Mouse (Mus musculus) hindbrain, embryonic 11.5 days (tissue): Measurements from ENCODE around the gene Greb1. TPM values are rescaled to one million over a fixed set of nuclear protein-coding genes. Genes with fewer than 3 reads are reported as not detected.

Experiments used
- ATAC-seq: fragments of 200-750 bp; cut with Nextera tagmentation; 2 replicates; pipeline ENCODE4 v1.8.0; 2017; ENCODE audit warnings: mild to moderate bottlenecking, moderate TSS enrichment, moderate library complexity; ENCODE audit not compliant: low FRiP score
- DNase-seq: peaks from one replicate; pipeline ENCODE4 v3.0.0-alpha.2; 2015; ENCODE audit warnings: low spot score
- H3K27ac ChIP-seq: fragments of 300-500 bp; sonication (generic); 2 replicates; pipeline ENCODE4 v1.5.1; 2014; ENCODE audit warnings: mild to moderate bottlenecking, low read depth, low read length
- H3K27me3 ChIP-seq: fragments of 300-500 bp; sonication (generic); 2 replicates; pipeline ENCODE4 v1.6.1; 2014; ENCODE audit warnings: mild to moderate bottlenecking, low read length, moderate library complexity, mixed read lengths; ENCODE audit not compliant: control insufficient read depth, insufficient read depth
- H3K36me3 ChIP-seq: fragments of 300-500 bp; sonication (generic); 2 replicates; pipeline ENCODE4 v1.6.1; 2014; ENCODE audit warnings: mild to moderate bottlenecking, low read length, moderate library complexity, mixed read lengths; ENCODE audit not compliant: control insufficient read depth, insufficient read depth
- H3K4me1 ChIP-seq: fragments of 300-500 bp; sonication (generic); replicated peaks from 2 replicates; pipeline ENCODE4 v1.6.1; 2014; ENCODE audit warnings: low read length, mixed read lengths; ENCODE audit not compliant: control insufficient read depth, insufficient read depth
- H3K4me2 ChIP-seq: fragments of 300-500 bp; sonication (generic); replicated peaks from 2 replicates; pipeline ENCODE4 v1.6.1; 2014; ENCODE audit warnings: mild to moderate bottlenecking, low read depth, low read length
- H3K4me3 ChIP-seq: fragments of 300-500 bp; sonication (generic); 2 replicates; pipeline ENCODE4 v1.5.1; 2014; ENCODE audit warnings: low read depth, low read length
- H3K9ac ChIP-seq: fragments of 300-500 bp; sonication (generic); 2 replicates; pipeline ENCODE4 v1.6.1; 2014; ENCODE audit warnings: low read depth, low read length
- H3K9me3 ChIP-seq: fragments of 300-500 bp; sonication (generic); 2 replicates; pipeline ENCODE4 v1.6.1; 2016; ENCODE audit warnings: low read length; ENCODE audit not compliant: control insufficient read depth
- WGBS: fragments of 180-500 bp; shearing (Covaris S2); extraction: QIAGEN DNeasy Blood & Tissue Kit; methylation state at CpG from one replicate; pipeline ENCODE4 v1.1.7; 2014; 5-methylcytosine and 5-hydroxymethylcytosine counted together
- polyA plus RNA-seq: library from polyadenylated mRNA; unstranded; fragments of >200 nt; fragmentation: Nextera tagmentation; extraction: Ambion mirVana; gene quantifications from 2 replicates; pipeline ENCODE4 v1.2.1, GENCODE M21; 2014

Gene Greb1
- polyA plus RNA-seq, 1 experiment from 2014 or later = 11.2 TPM

GRCm38 (mm10) chr12:16763649-16764422, 36.9 kb downstream of the Greb1 start:
- Histone ChIP-seq H3K9me3 (no peaks in the 10 kb centered on the region), H3K36me3 (no peaks in the 10 kb centered on the region), H3K9ac (no peak overlapping the region), H3K27me3 (no peaks in the 10 kb centered on the region), H3K4me1 (0 out of 2 replicates have a peak, but pooled peaks cover 5% of the 10 kb centered on the region), H3K4me2 (no peak overlapping the region), H3K4me3 (no peak overlapping the region), H3K27ac (no peak overlapping the region)
- ATAC-seq = no peak
- 83% methylated on average over 4 of the region's 4 CpGs for WGBS
- no peak for DNase-seq

- H3K4me1 ChIP-seq = 0 out of 2 replicates have a peak, but pooled peaks cover 5% of the 10 kb centered on the region
- no peak overlapping the region for H3K4me2 ChIP-seq
- DNase-seq (no peak), ATAC-seq (no peak)
- no peaks in the 10 kb centered on the region for H3K9me3 ChIP-seq
- H3K4me3 ChIP-seq = no peak overlapping the region
- no peaks in the 10 kb centered on the region for H3K36me3 ChIP-seq
- no peak overlapping the region for H3K9ac ChIP-seq
- H3K27me3 ChIP-seq = no peaks in the 10 kb centered on the region
- H3K27ac ChIP-seq = no peak overlapping the region
- WGBS = 100% methylated on average over 3 of the region's 3 CpGs
Measured at GRCm38 (mm10) chr12:16761461-16761860, 39.2 kb downstream of the Greb1 start.

DNA sequence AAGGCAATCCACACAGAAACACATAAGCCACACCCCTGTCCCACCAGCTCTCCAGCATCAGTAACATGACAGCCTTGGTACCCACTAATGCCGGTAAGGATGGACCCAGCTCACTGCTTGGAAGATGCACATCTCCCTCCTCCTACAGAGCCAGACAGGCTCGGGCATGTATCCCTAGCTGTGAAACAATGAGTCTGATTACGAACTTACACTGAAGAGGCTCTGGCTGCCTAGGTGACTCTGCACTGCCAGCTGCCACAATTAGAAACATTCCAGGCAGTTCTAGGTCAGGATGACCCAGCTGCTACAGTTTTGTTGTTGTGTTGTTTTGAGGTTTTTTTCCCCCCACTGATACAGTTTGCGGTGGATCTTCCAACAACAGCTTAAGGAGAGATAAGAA, 40.4 kb downstream of the Greb1 start:
- Histone ChIP-seq H3K36me3 (no peaks in the 10 kb centered on the region), H3K4me1 (0 out of 2 replicates have a peak, but pooled peaks cover 5% of the 10 kb centered on the region), H3K27me3 (no peaks in the 10 kb centered on the region), H3K9me3 (no peaks in the 10 kb centered on the region), H3K27ac (no peak overlapping the region), H3K4me3 (no peak overlapping the region), H3K4me2 (no peak overlapping the region), H3K9ac (no peak overlapping the region)
- no peak for DNase-seq
- 81% methylated on average over 4 of the region's 4 CpGs for WGBS
- ATAC-seq = no peak

DNA sequence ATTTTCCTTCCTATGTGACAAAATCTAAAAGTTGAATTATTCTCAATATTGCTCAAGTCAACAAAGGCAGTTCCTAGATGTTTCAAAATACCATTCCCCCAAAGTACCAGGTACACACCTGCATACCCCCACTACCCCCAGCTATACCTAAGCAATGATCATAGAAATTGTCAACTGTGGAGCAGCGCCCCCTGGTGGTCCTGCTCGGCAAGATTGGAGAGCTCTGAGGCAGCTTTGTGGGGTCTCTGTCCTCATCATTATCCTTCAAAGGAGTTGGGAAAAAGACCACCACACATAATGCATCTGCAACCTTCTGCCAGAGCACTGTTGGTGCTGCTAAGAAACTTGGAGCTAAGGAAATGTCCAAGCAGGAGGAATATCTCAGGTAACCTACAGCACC, 46.4 kb downstream of the Greb1 start:
- ATAC-seq (no peak), DNase-seq (peak; percentile 80)
- Histone ChIP-seq H3K27me3 (no peaks in the 10 kb centered on the region), H3K4me3 (no peak overlapping the region), H3K9ac (no peak overlapping the region), H3K36me3 (no peaks in the 10 kb centered on the region), H3K27ac (no peak overlapping the region), H3K4me1 (no peaks in the 10 kb centered on the region; the same call in 1 of the 2 replicates), H3K9me3 (no peaks in the 10 kb centered on the region), H3K4me2 (no peak overlapping the region)
- WGBS = 5% methylated on average over 2 of the region's 2 CpGs

GRCm38 (mm10) chr12:16753555-16753954, 47.1 kb downstream of the Greb1 start:
- Histone ChIP-seq H3K27ac (no peak overlapping the region), H3K4me2 (no peak overlapping the region), H3K9ac (no peak overlapping the region), H3K27me3 (no peaks in the 10 kb centered on the region), H3K9me3 (no peaks in the 10 kb centered on the region), H3K4me1 (no peaks in the 10 kb centered on the region; the same call in 1 of the 2 replicates), H3K36me3 (no peaks in the 10 kb centered on the region), H3K4me3 (no peak overlapping the region)
- ATAC-seq (no peak), DNase-seq (no peak)
- 83% methylated on average over 9 of the region's 9 CpGs for WGBS

DNA sequence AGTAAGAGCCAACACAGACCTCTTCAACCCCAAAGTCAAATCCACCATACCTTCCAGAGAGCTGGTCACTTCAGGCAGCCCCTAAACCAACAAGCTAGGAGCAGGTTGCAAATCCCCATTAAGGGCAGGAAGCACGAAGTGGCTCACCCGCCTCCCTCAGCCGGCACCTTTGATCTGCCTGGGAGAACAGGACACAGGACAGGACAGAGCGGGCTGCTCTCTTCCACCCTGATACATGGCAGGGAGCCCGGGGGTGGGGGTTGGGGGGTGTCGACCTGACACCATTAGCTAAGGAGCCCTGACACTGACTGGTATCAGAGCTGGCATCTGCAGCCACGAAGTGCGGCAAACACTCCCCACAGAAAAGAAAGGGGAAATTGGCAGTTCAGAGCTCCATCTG, 47.6 kb downstream of the Greb1 start:
- Histone ChIP-seq H3K36me3 (no peaks in the 10 kb centered on the region), H3K27ac (no peak overlapping the region), H3K27me3 (no peaks in the 10 kb centered on the region), H3K4me1 (no peaks in the 10 kb centered on the region; the same call in 1 of the 2 replicates), H3K4me2 (no peak overlapping the region), H3K4me3 (no peak overlapping the region), H3K9ac (no peak overlapping the region), H3K9me3 (no peaks in the 10 kb centered on the region)
- DNase-seq (no peak), ATAC-seq (no peak)
- WGBS = 48% methylated on average over 8 of the region's 8 CpGs

- Histone ChIP-seq H3K27ac (no peak overlapping the region), H3K9ac (0 out of 2 replicates have a peak overlapping the region, but pooled peaks have one; percentile 11), H3K27me3 (no peaks in the 10 kb centered on the region), H3K36me3 (no peaks in the 10 kb centered on the region), H3K4me3 (no peak overlapping the region), H3K4me1 (no peaks in the 10 kb centered on the region; the same call in 1 of the 2 replicates), H3K4me2 (no peak overlapping the region), H3K9me3 (no peaks in the 10 kb centered on the region)
- 69% methylated on average over 12 of the region's 12 CpGs for whole genome bisulfite sequencing
- no peak for DNase-seq
- ATAC-seq = no peak
Measured at GRCm38 (mm10) chr12:16752236-16752840, 48.3 kb downstream of the Greb1 start.

- no peak for DNase-seq
- Histone ChIP-seq H3K27ac (no peak overlapping the region), H3K4me1 (no peaks in the 10 kb centered on the region; the same call in 1 of the 2 replicates), H3K36me3 (no peaks in the 10 kb centered on the region), H3K27me3 (no peaks in the 10 kb centered on the region), H3K9me3 (no peaks in the 10 kb centered on the region), H3K4me3 (no peak overlapping the region), H3K9ac (no peak overlapping the region), H3K4me2 (no peak overlapping the region)
- no peak for ATAC-seq
- 96% methylated on average over 6 of the region's 6 CpGs for WGBS
Measured at GRCm38 (mm10) chr12:16751609-16752008, 49.1 kb downstream of the Greb1 start.

DNA sequence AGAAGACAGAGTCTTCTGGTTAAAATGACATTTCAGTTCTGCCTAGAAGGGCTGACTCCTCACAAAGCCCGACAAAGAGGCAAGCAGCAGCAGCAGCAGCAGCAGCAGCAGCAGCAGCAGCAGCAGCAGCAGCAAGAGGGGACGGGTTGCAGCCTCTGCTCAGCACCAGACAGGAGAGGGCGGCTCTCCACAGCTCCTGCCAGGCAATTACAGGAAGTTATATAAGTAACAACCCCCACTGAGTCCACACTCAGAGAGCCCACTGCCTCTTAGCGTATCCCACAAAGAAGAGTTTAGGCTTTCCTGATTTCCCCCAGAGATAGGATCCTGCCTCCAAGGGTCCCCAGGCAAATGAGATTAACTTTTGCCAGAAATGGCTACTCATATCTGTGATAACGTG, 60.6 kb downstream of the Greb1 start:
- Histone ChIP-seq H3K36me3 (no peaks in the 10 kb centered on the region), H3K9ac (no peak overlapping the region), H3K4me2 (no peak overlapping the region), H3K27ac (no peak overlapping the region), H3K4me1 (0 out of 2 replicates have a peak, but pooled peaks cover under 1% of the 10 kb centered on the region), H3K27me3 (no peaks in the 10 kb centered on the region), H3K4me3 (no peak overlapping the region), H3K9me3 (no peaks in the 10 kb centered on the region)
- no peak for DNase-seq
- WGBS = 46% methylated on average over 5 of the region's 5 CpGs
- no peak for ATAC-seq
